Mouse (Mus musculus): ENCODE data around the gene Enox2.

The Enox2 gene

GRCm38 (mm10) chrX:49002892-49003291 is 285.2 kb downstream of the Enox2 start:
- no peak for DNase-seq (ENCODE audit: low spot score in 2 of 2)

- no peak for DNase-seq (ENCODE audit: low spot score in 2 of 2)
These were observed 302.4 kb downstream of the Enox2 start for GRCm38 (mm10) chrX:48985653-48986052.

GRCm38 (mm10) chrX:48984451-48984850 is 303.6 kb downstream of the Enox2 start:
- no peak for DNase-seq (ENCODE audit: low spot score in 2 of 2)
